Mouse (Mus musculus): ENCODE results near the gene Pdia5. TPM values are rescaled to one million over a fixed set of nuclear protein-coding genes. Genes with fewer than 3 reads are reported as not detected.

Gene Pdia5
- polyA plus RNA-seq, 1 experiment from 2014 or later = 49.4 TPM

DNA sequence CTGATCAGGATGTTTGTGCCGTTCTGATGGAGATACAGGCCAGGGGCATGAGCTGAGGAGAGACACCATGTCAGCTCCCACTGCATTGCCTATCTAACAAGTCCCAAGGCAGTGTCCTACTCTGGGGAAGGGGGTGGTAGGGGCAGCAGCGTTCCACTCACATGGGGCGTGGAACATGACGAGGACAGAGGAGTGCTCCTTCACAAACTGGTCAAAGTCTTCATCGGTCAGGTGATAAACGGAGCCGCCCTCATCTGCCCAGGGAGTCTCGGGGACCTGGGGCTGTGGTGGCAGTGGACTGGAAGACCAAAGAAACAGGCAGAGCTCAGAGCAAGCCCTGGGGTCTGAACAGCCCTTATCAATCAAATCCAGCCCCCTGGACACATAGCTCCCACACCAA lies 68.0 kb downstream of the Pdia5 start:
- Histone ChIP-seq H3K4me2 (no peak overlapping the region), H3K9me3 (replicated peaks) (no peaks in the 10 kb centered on the region)
- WGBS (ENCODE audit: insufficient replicate concordance) = 76% methylated on average over 8 of the region's 8 CpGs

DNA sequence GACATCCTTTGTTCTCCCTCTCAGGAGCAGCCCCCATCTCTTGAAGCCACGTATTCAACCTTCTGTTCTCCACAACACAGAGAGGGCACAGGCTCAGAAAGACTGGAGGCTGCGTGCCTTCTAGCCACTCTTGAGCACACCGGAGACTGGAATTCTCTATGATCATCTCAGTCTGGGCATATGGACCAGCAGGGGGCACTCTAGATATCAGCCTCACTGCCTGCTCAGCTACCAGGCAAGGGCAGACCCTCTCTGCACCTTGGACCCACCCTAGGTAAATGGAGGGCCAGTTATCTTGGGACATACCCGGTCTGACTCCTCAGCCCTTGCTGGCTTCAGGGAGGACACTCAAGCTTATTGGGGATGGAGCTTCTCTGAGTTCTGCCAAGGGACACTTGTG lies 68.5 kb downstream of the Pdia5 start:
- Histone ChIP-seq H3K4me3 (no peak overlapping the region), H3K9ac (no peak overlapping the region), H3K4me1 (no peaks in the 10 kb centered on the region), H3K9me3 (replicated peaks) (no peaks in the 10 kb centered on the region), H3K27me3 (replicated peaks) (no peaks in the 10 kb centered on the region), H3K4me2 (no peak overlapping the region), H3K36me3 (peaks cover 19% of the 10 kb centered on the region), H3K27ac (no peak overlapping the region)
- ATAC-seq = no peak
- WGBS (ENCODE audit: insufficient replicate concordance) = 49% methylated on average over 4 of the region's 4 CpGs

More for the DNA sequence above, 68.0 kb downstream of the Pdia5 start:
- peaks cover 17% of the 10 kb centered on the region for H3K36me3 ChIP-seq
- no peak overlapping the region for H3K9ac ChIP-seq
- no peak for ATAC-seq
- no peaks in the 10 kb centered on the region for H3K27me3 ChIP-seq (replicated peaks)
- no peaks in the 10 kb centered on the region for H3K4me1 ChIP-seq
- no peak overlapping the region for H3K27ac ChIP-seq
- H3K4me3 ChIP-seq = no peak overlapping the region

DNA sequence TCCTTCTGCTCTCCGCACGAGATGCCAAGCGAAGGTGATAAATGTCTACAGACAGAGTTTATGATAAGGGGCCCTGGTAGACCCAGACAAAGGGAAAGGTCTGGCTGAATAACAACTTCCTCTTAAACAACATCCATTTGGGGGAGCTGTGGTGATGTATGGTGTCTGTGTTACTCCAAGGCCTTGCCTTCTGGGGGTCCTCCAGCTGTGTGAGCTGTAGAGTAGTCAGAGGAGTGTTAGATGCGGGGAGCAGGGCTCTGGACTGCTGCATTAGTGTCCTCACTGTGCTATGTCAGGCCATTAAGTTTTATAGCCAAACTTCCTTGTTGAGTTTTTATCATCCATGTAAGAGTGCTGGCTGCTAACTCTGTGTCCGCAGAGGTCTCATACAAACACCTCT lies 76.1 kb downstream of the Pdia5 start:
- Histone ChIP-seq H3K27me3 (replicated peaks) (no peaks in the 10 kb centered on the region), H3K9me3 (replicated peaks) (no peaks in the 10 kb centered on the region), H3K27ac (no peak overlapping the region), H3K9ac (no peak overlapping the region), H3K4me3 (no peak overlapping the region), H3K4me1 (no peaks in the 10 kb centered on the region), H3K4me2 (no peak overlapping the region), H3K36me3 (peaks cover 21% of the 10 kb centered on the region)
- 72% methylated on average over 5 of the region's 5 CpGs for WGBS (ENCODE audit: insufficient replicate concordance)
- no peak for ATAC-seq

DNA sequence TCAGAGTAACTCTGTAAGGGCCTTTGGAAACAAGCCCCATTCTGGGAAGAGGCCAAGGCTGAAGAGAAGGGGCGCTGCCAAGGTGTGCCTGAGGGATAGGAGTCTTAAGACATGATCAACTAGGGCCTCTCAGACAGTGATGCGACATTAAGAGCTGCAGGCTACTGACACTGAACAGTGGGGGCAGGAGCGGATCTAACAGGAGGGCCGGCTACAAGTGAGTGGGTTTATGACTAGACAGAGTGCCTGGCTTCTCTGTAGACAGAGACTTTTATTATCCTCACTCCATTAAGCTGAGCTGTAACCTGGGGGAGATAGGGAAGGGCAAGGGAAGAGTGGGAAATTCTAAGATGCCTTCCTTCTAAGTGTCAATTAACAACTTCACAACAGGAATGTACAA lies 84.0 kb downstream of the Pdia5 start:
- no peak overlapping the region for H3K9ac ChIP-seq
- no peak overlapping the region for H3K4me3 ChIP-seq
- no peaks in the 10 kb centered on the region for H3K4me1 ChIP-seq
- H3K27me3 ChIP-seq (replicated peaks) = no peaks in the 10 kb centered on the region
- WGBS (ENCODE audit: insufficient replicate concordance) = 65% methylated on average over 4 of the region's 4 CpGs
- no peak for ATAC-seq
- H3K9me3 ChIP-seq (replicated peaks) = no peaks in the 10 kb centered on the region
- H3K36me3 ChIP-seq = peaks cover 67% of the 10 kb centered on the region
- no peak overlapping the region for H3K4me2 ChIP-seq
- H3K27ac ChIP-seq = no peak overlapping the region

DNA sequence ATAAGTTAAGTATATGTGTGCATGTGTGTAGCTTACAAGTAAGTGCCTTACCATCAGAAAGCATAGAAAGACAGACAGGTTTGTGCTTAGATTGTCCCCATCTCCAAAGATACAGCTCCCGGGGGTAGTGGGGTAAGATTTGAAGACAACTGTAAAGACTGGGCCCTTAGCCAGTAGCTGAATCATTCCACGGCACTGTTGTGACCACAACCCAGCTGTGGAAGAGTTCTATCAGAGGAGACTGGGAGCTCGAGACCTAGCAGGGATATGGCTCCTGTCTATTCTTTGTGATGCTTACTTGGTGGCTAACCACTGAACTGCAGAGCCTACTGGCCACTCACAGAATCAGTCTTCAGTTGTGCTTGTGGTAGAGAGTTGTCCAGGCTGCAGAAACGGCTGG lies 84.5 kb downstream of the Pdia5 start:
- 65% methylated on average over 4 of the region's 4 CpGs for WGBS (ENCODE audit: insufficient replicate concordance)
- no peak overlapping the region for H3K9ac ChIP-seq
- H3K27me3 ChIP-seq (replicated peaks) = no peaks in the 10 kb centered on the region
- H3K27ac ChIP-seq = no peak overlapping the region
- ATAC-seq = no peak
- no peaks in the 10 kb centered on the region for H3K9me3 ChIP-seq (replicated peaks)
- no peak overlapping the region for H3K4me2 ChIP-seq
- peaks cover 70% of the 10 kb centered on the region for H3K36me3 ChIP-seq
- no peaks in the 10 kb centered on the region for H3K4me1 ChIP-seq
- H3K4me3 ChIP-seq = no peak overlapping the region

DNA sequence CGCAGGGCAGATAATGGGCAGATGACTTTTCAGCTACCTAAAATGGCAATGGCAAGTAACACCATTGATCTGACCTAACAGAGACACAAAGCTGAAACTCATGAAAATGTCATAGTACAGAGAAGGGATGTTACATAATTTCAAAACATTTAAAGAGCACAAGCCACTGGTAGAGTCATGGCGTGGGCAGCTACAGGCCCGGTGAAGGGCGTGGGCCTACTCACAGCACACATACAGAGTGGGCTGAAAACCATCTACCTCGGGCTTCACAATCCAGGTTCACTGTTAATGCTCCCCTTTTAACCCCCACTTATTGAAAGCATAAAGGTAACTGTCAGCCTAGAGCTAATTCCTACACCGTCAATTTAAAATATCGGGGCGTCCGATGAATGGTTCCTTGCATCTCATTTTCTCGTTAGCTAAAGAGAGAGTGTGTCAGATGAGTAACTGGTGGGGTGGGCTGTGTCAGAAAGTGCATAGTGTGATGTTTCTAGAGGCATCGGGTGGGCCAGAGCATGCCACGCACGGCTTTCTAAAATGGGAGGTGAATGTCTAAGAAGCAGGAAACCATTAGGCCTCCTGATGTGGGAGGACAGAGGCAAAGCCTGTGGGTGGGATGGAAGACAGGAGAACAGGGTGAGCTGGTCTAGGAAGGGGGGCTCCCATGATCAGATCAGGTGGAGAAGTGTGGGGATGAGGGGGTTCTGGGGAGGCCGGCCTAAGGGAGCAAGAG lies 85.2 kb downstream of the Pdia5 start:
- Histone ChIP-seq H3K27ac (no peak overlapping the region), H3K9me3 (replicated peaks) (no peaks in the 10 kb centered on the region), H3K4me3 (no peak overlapping the region), H3K4me1 (no peaks in the 10 kb centered on the region), H3K4me2 (no peak overlapping the region), H3K9ac (no peak overlapping the region), H3K36me3 (peaks cover 66% of the 10 kb centered on the region), H3K27me3 (replicated peaks) (no peaks in the 10 kb centered on the region)
- ATAC-seq = no peak
- 80% methylated on average over 14 of the region's 14 CpGs for WGBS (ENCODE audit: insufficient replicate concordance)

DNA sequence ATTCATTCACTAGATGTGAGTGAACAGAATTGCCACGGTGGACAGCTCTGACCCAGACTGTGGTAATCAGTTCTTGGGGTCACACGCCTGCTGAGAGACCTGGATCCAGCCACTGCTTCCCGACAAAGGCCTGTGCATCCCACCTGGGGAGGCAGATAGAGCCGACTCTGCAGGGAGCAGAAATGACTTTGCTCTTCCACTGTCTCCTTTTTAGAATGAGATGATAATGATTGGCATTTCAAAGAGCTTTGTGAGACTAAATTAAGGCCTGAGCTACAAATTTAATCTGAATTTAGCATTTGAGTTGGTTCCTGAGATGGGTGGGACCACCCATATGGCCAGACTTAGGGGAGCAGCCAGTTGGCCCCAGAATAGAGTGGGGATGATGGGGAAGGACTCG lies 85.8 kb downstream of the Pdia5 start:
- no peak for ATAC-seq
- H3K36me3 ChIP-seq = peaks cover 60% of the 10 kb centered on the region
- no peak overlapping the region for H3K4me2 ChIP-seq
- no peaks in the 10 kb centered on the region for H3K27me3 ChIP-seq (replicated peaks)
- no peak overlapping the region for H3K4me3 ChIP-seq
- WGBS (ENCODE audit: insufficient replicate concordance) = 62% methylated on average over 5 of the region's 5 CpGs
- no peaks in the 10 kb centered on the region for H3K4me1 ChIP-seq
- no peak overlapping the region for H3K27ac ChIP-seq
- H3K9ac ChIP-seq = no peak overlapping the region
- no peaks in the 10 kb centered on the region for H3K9me3 ChIP-seq (replicated peaks)

DNA sequence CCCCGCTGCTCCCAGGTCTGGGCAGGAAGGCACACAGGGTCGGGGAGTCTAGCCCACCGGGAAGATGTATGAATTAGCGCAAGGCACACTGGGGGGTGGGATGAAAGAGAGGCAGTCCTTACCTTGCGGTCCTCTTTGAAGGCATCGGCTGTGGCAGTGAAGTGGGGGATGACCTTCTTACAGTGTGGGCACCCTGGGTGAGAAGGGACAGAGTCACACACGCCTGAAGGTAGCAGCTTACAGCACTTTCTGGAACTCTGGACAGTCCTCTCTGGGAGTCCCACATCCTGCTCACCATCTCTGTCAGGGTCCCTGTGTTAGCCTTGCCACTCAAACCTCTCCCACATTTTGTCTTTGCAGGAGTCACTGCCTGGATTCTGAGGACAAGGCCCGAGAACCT lies 86.8 kb downstream of the Pdia5 start:
- Histone ChIP-seq H3K4me2 (no peak overlapping the region), H3K9me3 (replicated peaks) (no peaks in the 10 kb centered on the region), H3K9ac (no peak overlapping the region), H3K4me3 (no peak overlapping the region), H3K27me3 (replicated peaks) (no peaks in the 10 kb centered on the region), H3K36me3 (peaks cover 52% of the 10 kb centered on the region), H3K27ac (no peak overlapping the region), H3K4me1 (no peaks in the 10 kb centered on the region)
- WGBS (ENCODE audit: insufficient replicate concordance) = 78% methylated on average over 8 of the region's 8 CpGs
- ATAC-seq = no peak

DNA sequence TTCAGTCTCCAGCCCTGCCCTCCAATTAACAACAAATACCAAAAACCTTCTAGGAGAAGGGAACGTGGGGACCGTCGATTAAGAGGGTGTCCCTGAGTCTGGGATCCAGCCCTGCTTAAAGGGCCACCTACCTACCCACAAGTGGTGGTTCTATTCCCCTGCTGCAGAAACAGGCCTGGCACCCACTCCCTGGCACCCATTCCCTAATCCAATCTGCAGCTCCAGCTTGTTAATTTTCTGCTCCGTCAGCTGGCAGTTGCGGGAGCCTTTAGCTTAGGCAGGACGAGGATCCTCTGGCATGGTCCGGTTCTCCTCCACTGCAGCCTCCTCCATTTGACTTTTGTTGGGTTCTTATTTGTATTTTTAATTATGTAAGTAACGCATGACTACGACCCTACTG lies 87.3 kb downstream of the Pdia5 start:
- no peak for ATAC-seq

DNA sequence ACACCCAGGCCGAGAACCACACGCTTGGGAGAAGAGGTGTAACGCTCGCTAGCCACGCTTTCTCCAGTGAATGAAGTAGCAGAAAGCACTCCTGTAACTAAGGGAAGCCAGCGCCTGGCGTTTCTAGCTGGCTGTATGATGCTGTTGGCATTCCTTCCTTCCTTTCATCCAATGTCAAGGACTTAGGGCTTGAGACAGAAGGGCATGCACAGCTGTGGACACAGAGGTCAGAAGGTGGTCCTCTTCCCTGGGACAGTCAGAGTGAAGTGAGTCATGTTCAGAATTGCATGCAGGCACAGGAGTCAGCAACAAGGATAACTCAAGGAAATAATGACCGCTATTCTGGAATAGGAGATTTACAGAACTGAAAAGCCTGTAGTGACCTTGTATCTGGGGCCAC lies 97.9 kb downstream of the Pdia5 start:
- H3K27ac ChIP-seq = no peak overlapping the region
- no peak overlapping the region for H3K4me2 ChIP-seq
- no peak overlapping the region for H3K4me3 ChIP-seq
- ATAC-seq = no peak
- WGBS (ENCODE audit: insufficient replicate concordance) = 82% methylated on average over 8 of the region's 8 CpGs
- no peaks in the 10 kb centered on the region for H3K4me1 ChIP-seq
- no peaks in the 10 kb centered on the region for H3K27me3 ChIP-seq (replicated peaks)
- no peaks in the 10 kb centered on the region for H3K9me3 ChIP-seq (replicated peaks)
- H3K36me3 ChIP-seq = peaks cover 22% of the 10 kb centered on the region
- no peak overlapping the region for H3K9ac ChIP-seq

More for the DNA sequence above, 87.3 kb downstream of the Pdia5 start:
- 82% methylated on average over 9 of the region's 9 CpGs for WGBS (ENCODE audit: insufficient replicate concordance)
- Histone ChIP-seq H3K4me2 (no peak overlapping the region), H3K27me3 (replicated peaks) (no peaks in the 10 kb centered on the region), H3K9me3 (replicated peaks) (no peaks in the 10 kb centered on the region), H3K9ac (no peak overlapping the region), H3K4me1 (no peaks in the 10 kb centered on the region), H3K27ac (no peak overlapping the region), H3K4me3 (no peak overlapping the region), H3K36me3 (peaks cover 57% of the 10 kb centered on the region)

DNA sequence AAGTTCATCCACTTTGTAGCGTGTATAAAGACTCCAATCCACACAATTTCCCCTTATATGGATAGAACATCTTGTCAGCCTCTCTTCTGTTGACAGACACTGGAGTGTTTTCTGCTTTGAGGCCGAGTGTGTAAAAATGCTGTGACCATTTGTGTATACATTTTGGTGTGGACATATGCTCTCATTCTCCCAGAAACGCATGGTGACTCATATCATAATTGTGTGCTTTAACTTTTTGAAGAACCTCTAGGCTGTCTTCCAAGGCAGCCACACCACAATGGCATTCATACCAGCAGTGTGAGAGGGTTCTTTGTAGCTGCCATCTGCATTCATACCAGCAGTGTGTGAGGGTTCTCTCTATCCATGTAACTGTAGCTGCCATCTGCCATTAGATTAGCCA lies 105.0 kb downstream of the Pdia5 start:
- Histone ChIP-seq H3K27me3 (replicated peaks) (no peaks in the 10 kb centered on the region), H3K36me3 (no peaks in the 10 kb centered on the region), H3K4me1 (no peaks in the 10 kb centered on the region), H3K4me3 (no peak overlapping the region), H3K4me2 (no peak overlapping the region), H3K9me3 (replicated peaks) (no peaks in the 10 kb centered on the region), H3K27ac (no peak overlapping the region), H3K9ac (no peak overlapping the region)
- WGBS (ENCODE audit: insufficient replicate concordance) = 62% methylated on average over 3 of the region's 3 CpGs
- no peak for ATAC-seq

DNA sequence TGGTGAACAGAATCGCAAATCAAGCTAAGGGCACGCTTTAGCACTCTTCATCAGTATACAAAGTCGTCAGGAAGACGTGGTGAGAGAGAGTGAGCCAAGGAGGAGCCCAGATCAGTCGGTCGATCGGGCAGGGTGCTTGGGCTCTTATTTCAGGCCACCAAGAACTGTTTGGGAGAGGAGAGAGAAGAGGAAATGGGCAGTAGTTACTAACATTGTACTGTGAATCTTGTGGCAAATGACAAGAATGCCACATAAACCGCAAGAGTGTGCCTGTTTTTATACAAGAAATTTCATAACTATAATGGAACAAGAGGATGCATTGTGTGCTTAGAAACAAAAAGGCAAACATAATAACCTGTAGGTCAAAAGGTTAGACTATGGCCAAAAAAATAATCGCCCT lies 110.6 kb downstream of the Pdia5 start:
- no peaks in the 10 kb centered on the region for H3K27me3 ChIP-seq (replicated peaks)
- H3K9ac ChIP-seq = no peak overlapping the region
- 74% methylated on average over 9 of the region's 9 CpGs for WGBS (ENCODE audit: insufficient replicate concordance)
- no peak overlapping the region for H3K4me2 ChIP-seq
- H3K36me3 ChIP-seq = no peaks in the 10 kb centered on the region
- no peaks in the 10 kb centered on the region for H3K4me1 ChIP-seq
- ATAC-seq = no peak
- H3K27ac ChIP-seq = no peak overlapping the region
- no peaks in the 10 kb centered on the region for H3K9me3 ChIP-seq (replicated peaks)
- H3K4me3 ChIP-seq = no peak overlapping the region

DNA sequence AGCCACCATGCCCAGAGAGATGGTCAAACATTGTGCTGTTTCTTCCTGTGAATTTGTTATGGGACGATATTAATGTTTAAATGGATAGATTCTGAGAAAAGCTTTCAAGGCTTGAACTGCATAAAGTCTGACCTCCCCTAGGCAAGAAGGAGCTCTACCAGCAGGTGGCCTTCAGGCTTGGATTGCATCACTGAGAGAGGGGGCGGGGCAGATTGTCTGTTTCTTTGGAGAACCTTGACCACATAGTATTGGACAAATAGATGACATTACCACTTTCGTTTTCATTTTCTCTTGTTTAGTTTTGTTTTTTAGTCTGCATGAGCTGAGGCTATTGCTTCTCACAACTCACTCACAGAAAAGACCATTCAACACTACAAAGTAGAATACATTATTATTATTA lies 111.3 kb downstream of the Pdia5 start:
- H3K4me2 ChIP-seq = no peak overlapping the region
- no peaks in the 10 kb centered on the region for H3K9me3 ChIP-seq (replicated peaks)
- 60% methylated on average over 3 of the region's 3 CpGs for WGBS (ENCODE audit: insufficient replicate concordance)
- H3K27me3 ChIP-seq (replicated peaks) = no peaks in the 10 kb centered on the region
- ATAC-seq = no peak
- H3K36me3 ChIP-seq = no peaks in the 10 kb centered on the region
- no peak overlapping the region for H3K9ac ChIP-seq
- no peaks in the 10 kb centered on the region for H3K4me1 ChIP-seq
- no peak overlapping the region for H3K4me3 ChIP-seq
- H3K27ac ChIP-seq = no peak overlapping the region

All from liver, embryonic 12.5 days (tissue).